Mouse (Mus musculus): Measurements from ENCODE around the gene Gm12789.
A peak's percentile ranks its signal among the peaks of the same experiment; 100 is the strongest.
"Not testable (repeated sequence)": the region's sequence is repeated elsewhere in the genome, so short reads cannot be mapped to it uniquely, and the experiment has no call there.

Gm12789 gene

GRCm38 (mm10) chr4:101986326-101986725 is at the start of gene Gm12789:
TSS of gene Gm12789 (plus strand) at chr4:101986626.
- not testable (repeated sequence) for DNase-seq (ENCODE audit: low spot score in 2 of 2)

GRCm38 (mm10) chr4:101940107-101940506 is 46.3 kb upstream of the Gm12789 start, which contains the start of gene Gm12794:
TSS of gene Gm12794 (plus strand) at chr4:101940407.
- not testable (repeated sequence) for DNase-seq (ENCODE audit: low spot score in 2 of 2)

GRCm38 (mm10) chr4:101980949-101981348 is 5.5 kb upstream of the Gm12789 start, which contains the start of gene Gm12790:
TSS of gene Gm12790 (minus strand) at chr4:101981049.
- not testable (repeated sequence) for DNase-seq (ENCODE audit: low spot score in 2 of 2)

DNA sequence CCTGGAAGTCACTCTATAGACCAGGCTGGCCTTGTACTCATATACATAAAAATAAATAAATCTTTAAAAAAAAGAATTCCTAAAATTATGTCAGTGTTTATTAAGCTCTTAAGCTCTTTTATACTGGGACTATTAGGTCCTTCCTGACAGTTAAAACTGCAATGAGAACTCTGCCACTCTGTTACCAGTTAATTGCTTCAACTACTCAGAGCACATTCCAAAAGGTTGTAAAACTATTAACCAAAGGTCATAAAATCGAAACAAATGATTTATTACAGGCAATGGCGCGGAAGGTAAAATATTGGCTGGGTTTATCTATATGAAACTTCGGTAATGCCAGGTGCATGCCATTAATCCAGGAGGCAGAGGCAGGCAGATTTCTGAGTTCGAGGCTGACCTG is 748 bp upstream of the Gm12789 start:
- no peak for DNase-seq (ENCODE audit: low spot score in 2 of 2)

GRCm38 (mm10) chr4:101997426-101997825 is 11.0 kb downstream of the Gm12789 start:
- DNase-seq (ENCODE audit: low spot score in 2 of 2) = no peak

GRCm38 (mm10) chr4:101998267-101998922 is 12.0 kb downstream of the Gm12789 start:
- peak in 1 of 2 experiments; percentile 64 for DNase-seq (ENCODE audit: low spot score in 2 of 2)

DNA sequence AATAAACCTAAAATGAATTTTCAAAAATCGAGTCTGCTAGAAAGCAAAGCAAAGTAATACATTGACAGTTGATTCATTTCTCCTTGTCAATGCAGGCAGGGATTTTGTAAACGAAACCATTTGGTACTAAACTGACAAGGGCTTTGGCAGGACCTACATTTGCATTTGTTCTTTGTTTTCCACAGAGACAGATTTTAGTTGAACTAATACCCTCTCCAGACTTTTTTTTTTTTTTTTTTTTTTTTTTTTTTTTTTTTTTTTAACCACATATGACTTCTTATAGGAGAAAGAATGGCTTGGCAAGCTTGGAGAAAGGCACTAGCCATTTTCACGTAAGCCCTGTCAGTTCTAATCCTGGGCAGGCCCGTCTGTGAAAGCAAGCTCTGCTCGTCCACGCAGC is 40.2 kb downstream of the Gm12789 start:
- DNase-seq (ENCODE audit: low spot score in 2 of 2) = no peak

Data from left cerebral cortex, adult 9 months (tissue).